Mouse (Mus musculus): ENCODE measurements around the gene Lrrc8c.

Lrrc8c gene

DNA sequence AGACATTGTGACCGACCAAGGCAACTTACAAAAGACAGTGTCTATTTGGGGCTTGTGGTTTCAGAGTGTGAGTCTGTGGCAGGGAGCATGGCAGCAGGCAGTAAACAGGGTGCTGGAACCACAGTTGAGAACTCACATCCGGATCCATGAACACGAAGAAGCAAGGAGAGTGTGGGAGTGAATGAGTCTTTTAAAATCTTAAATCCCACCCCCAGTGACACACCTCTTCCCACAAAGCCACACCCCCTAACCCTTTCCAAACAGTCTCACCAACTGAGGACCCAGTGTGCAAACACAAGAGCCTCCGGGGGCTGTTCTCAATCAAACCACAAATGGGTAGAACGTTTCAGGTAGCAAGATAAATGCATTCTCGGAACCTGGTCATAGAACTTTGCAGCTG lies 37.1 kb downstream of the Lrrc8c start:
- DNase-seq (ENCODE audit: low spot score): no peak

DNA sequence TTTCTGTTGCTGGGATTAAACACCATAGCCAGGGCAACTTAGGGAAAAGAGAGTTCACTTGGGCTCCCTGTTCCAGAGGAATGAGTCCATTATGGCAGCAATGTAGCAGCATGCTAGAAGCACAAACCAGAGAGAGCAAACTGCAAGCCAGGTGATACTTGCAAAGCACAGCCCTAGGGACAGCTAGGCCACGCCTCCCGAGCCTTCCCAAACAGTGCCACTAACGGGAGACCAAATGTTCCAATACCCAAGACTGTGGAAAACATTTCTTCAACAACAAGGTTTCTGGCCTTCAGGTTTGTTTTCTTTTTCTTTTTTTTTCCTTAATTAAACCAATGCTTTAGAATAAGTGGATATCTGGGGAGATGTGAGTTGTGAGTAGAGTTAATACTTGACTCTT lies 38.2 kb downstream of the Lrrc8c start:
- DNase-seq (ENCODE audit: low spot score): no peak

DNA sequence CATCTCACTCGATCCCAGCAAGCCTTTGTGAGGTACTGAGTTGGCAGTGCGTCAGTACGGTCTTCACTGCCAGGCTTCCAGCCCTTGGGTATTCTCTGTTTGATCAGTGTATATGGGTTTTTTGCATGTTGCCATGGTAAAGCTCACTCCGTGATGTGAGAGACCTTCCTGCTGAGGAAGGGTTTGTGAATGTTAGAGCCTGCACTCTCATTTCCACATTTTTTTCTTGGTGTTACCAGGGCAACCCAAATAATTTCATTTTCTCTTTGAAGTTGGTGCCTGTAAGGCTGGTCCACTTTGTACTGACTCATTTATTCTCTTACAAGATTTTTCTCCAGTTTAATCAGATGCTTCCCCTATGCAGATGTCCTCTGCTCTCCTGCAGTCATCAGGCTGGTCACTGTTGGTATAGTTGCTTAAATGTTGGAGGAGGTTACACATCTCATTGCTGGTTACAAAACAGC lies 38.6 kb downstream of the Lrrc8c start:
- DNase-seq (ENCODE audit: low spot score): no peak

DNA sequence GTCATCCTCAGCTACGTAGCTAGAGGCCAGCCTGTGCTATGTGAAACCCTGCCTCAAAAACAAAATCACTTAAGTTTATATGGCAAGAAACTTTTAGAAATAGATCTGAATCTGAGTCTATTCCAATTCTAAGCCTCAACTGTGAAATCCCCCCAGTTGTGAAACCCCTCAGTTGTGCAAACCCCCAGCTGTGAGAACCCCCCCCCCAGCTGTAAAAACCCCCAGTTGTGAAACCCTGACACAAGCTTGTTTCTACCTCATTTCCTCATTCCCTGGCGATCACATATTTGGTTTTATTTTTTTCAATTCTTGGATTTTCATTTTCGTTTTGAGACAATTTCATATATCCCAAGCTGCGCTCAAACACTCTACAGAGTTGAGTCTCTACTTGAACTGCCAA lies 39.3 kb downstream of the Lrrc8c start:
- DNase-seq (ENCODE audit: low spot score): no peak

DNA sequence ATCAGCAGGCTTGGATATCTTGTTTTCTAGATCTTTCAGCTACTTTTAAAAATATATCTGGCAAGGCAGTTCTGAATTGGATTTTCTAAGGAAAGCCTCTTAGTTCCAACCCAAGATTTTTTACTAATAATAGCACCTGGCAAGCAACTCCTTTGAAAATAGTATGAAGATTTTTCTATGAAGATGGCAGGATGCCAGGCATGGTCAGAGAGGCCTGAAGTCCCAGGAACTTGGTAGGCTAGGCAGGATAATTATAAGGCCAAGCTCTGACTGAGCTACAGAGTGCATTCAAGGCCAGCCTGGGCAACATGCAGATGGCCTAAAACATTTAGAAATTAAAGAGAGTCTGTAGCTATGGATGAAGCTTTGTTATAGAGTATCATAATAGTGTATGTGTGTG lies 42.7 kb downstream of the Lrrc8c start:
- DNase-seq (ENCODE audit: low spot score): no peak

DNA sequence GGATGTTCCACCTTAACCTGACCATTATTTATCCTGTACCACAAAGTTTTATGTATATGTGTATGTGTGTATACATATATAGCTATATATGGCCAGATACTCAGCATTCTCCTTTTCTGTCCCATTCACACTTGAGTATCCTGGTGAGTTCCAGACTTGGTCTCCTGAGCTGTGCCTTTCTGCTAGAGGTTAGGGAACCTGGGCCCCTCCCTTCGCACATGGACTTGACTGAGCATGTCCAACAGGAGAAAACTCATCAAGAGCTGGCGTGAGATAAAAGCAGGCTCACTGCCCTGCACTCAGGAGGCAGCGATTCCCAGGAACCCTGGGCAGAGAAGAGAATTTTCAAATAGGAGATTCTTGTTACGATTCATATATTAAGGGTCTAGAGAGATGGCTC lies 45.6 kb downstream of the Lrrc8c start:
- no peak for DNase-seq (ENCODE audit: low spot score)

DNA sequence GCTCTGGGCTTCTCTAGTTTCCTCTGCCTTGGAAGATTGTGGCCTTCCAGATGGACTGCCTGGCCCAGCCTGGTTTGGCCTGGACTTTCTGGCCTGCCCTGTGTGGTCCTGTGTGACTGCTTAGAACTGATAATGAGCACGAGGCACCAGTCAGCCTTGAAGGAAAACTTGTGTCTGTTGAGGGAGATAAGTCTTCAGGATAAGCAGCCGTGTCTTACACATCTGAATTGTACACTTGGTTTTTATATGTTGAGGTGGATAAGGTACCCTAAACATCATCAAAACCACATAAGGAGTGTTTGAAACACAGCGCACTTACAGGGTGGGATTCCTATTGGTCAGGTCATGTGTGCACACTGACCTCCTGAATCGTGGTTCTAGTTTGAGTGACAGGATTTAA lies 46.6 kb downstream of the Lrrc8c start:
- DNase-seq (ENCODE audit: low spot score): no peak

DNA sequence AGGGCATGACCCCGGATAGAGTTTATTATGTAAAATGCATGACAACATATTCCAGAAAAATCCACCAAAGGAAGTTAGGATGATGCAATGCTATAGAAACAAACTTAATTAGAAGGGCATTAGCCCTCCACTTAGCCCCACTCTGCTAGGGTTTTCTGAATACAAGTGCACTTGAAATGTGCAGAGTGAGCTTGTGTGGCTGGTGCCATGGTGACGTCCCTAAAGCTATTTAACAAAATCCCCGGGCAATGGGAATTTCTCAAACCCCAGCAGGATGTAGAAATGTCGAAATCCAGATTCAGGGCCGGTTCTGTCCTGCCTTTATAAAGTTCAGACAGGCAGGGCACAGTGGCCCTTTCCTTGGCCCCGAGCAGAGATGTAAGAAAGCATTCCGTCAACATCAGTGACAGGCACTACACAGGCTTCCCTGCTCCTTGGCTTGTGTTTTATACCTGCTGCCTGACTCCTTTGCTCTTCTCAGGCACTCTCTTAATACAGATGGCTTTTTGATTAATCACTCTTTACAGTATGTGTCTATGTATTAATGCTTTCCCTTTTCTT lies 47.7 kb downstream of the Lrrc8c start:
- DNase-seq (ENCODE audit: low spot score): no peak

DNA sequence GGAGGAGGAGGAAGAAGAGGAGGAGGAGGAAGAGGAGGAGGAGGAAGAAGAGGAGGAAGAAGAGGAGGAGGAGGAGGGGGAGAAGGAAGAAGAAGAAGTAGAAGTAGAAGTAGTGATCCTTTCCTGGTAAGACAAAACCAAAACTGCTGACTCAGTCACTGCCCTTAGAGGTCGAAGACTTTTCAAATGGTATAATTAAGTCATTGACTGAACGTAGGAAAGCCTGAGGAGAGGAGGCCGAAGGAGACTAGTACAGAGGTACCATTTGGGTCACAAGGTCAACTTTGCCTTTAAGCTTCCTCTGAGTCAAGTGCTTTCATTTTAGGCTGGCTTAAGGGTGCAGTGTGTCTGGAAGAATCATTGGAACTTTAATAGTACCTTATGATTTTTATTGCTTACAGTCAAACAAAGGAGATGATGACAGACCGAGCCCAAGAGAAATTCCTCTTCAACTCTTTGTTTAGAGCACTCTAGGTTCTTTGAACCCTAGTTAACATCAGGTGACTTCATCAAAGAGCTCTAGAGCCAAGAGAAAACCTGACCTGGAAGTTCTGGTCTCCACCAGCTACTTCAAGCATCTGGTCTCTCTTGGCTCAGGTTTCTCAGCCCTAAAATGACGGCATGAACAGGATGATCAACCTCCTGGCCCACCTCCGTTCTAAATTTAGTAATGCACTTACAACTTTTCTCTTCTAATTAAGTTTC lies 49.0 kb downstream of the Lrrc8c start:
- no peak for DNase-seq (ENCODE audit: low spot score)

DNA sequence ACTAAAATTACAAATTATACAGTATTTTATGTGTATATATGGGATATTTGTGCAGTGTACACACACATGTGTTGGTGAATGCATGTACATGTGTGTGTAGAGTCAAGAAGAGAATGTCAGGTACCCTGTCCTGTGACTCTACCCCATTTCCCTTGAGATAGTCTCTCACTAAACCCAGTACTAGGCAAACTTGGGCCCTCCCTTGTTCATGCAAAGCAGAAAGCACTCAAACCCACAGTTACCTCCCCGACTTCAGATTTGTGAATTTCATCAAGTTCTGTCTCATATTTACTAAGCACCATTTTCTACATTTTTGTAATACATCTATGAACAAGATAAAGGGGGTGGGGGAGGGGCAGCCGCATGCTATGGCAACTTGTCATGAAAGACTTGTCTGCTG lies 50.0 kb downstream of the Lrrc8c start:
- DNase-seq (ENCODE audit: low spot score): no peak

DNA sequence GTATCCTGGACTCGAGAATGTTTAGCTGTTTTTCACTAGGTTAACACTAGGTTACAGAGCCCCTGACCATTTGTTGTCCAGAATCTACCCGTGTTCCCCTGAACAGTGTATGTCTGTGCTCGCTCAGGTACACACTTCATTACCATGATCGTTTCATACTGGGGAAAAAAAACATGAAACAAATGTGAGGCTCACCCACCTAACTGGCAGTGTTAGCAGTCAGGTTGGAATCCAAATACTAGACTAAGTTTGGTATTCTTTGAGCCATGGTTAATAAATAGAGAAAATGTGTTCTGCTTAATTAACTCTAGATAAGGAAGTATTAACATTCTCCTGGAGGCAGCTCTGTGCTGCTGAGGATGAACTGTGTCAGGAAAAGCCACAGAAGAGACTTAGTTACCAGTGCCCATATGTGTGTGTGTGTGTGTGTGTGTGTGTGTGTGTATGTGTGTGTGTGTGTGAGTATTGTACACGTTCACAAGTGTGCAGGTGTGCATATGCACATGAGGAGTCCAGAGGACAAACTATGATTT lies 53.0 kb downstream of the Lrrc8c start:
- DNase-seq (ENCODE audit: low spot score): no peak

DNA sequence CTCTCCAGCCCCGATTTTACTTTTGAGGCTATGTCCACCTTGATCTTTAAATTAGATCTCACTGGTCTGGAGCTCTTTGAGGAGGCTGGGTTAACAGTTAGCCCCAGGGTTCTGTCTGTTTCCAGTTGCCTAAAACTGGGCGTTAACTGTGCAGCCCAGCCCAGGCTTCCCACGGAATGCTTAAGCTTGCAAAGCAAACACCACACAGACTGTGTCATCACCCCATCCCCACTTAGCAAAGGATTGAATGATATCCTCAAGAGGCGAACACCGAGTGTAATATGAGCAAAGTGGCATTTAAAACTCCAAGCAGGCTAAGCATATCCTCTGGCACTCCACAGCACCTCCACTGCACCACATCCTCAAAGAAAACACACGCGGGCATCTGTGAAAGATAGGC lies 53.7 kb downstream of the Lrrc8c start:
- DNase-seq (ENCODE audit: low spot score): no peak

DNA sequence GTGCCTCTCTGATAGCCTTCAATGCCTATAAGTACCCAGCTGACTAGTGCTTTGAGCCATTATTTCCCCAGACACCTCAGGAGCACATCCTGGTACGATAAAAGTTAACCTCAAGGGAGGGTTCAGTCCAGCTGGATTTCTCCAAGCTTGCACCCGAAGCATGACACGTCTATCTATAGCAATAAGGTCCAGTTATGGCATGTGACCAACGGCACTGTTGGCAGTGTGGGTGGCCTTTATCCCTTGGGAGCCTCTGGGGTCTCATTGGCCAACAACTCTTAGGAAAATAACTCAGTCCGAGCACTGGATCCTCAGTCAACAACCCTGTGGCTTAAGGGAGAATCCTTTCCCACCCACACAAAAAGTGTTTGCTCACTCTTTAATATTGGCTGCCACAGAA lies 55.6 kb downstream of the Lrrc8c start:
- DNase-seq (ENCODE audit: low spot score): no peak

DNA sequence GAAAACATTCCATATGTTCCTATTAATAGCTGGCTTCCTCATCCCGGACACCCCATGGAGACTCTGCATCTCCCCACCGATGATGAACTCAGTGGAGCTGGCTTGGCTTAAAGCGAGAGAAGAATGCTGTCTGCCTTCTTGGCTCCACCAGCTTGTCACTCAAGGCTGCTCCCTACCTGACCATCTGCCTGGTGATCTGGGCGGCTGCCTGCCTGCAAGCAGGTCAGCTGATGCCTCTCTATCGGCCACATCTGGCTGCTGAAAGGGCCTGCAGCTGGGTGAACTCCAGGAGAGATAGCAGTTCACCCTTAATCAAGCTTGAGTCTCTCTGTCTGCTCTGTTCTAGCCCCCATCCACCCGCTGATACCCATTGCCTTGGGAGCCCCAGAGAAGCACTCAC lies 56.7 kb downstream of the Lrrc8c start:
- DNase-seq (ENCODE audit: low spot score): peak; percentile 22

DNA sequence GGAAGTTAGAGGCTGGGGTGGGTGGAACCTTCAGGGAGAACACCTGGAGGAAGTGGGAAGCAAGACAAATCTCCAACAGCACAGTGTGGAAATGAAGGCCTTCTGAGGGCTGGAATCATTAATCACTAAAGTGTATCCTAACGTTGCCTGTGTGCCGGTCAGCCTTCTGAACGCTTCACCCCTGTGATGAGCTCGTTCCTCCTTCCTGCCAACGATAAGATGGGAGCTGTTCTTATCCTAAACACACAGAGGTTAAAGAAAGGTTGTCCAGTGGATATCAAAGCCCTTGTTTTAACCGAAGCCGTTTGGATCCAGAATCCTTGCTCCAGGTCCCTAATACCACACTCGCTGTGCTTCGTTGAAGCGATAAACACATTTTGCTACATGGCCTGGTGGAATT lies 61.7 kb downstream of the Lrrc8c start:
- DNase-seq (ENCODE audit: low spot score): no peak

DNA sequence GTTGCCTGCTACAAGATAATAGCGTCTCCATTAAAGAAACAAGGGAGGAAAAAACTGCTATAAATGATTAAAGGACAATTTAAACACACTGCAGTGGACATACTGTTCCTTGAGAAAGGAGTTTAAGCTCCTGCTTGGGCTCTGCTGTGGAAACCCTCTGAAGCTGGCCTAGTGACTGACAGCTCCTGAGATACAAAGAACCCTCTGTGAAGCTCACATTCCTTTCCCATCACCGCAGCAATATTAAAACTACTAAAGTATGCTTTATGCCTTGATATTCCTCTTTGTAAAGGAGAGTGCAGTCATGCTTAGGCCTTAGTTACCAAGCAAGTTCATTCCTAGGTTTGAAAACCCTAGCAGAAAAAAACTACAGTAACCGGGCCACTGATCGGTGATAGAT lies 66.7 kb downstream of the Lrrc8c start:
- DNase-seq (ENCODE audit: low spot score): no peak

DNA sequence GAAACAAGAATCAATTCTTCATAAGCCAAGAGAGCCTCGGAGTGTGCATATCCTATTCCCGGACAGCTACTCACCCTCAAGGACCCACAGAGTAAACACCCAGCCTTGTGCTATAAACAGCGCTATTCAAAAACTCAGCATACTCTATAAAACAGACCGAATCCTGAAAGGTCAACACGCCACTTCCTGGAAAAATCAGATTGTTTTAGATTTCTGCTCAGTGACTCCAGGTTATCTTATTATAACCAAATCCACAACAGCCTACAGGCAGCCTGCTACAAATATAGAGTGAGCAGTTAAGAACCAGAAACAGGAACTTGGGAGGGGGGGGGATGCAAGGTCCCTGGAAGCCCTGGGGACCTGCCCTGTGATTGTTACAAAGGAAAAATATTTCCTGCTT lies 67.5 kb downstream of the Lrrc8c start:
- no peak for DNase-seq (ENCODE audit: low spot score)

DNA sequence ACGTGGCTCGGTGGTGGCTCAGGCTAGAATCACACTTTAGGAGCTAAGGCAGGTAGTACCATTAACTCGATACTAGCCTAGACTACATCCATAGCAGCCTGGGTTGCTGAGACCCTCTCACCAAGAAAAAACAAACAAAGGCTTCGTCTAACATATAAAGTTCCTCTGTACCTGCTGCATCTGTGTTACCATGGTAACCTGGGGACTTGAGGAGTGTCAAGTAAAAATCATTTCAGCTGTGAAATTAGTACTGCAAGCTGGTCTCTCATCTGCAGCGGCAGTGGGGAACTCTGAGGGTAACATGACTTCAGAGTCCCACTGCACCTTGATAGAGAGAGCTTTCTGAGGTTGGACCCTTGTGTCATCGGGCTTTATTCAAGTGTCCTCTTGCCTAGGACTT lies 68.3 kb downstream of the Lrrc8c start:
- no peak for DNase-seq (ENCODE audit: low spot score)

DNA sequence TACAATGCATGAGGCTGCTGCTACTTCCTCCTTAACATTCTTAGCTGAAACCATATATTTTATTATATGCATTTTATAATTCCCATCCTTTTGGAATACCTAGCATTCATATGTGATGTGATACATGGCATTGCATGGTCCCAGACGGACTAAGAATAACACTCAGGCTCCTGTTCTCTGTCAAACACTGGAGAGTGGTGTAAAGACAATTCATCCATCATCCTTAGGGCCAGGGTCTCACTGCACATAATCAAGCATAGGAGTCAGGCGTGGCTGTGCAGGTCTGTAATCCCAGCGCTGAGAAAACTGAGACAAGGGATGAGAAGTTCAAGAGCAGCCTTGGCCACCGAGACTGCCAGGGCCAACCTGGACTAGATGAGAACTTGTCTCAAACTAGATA lies 69.5 kb downstream of the Lrrc8c start:
- DNase-seq (ENCODE audit: low spot score): no peak

DNA sequence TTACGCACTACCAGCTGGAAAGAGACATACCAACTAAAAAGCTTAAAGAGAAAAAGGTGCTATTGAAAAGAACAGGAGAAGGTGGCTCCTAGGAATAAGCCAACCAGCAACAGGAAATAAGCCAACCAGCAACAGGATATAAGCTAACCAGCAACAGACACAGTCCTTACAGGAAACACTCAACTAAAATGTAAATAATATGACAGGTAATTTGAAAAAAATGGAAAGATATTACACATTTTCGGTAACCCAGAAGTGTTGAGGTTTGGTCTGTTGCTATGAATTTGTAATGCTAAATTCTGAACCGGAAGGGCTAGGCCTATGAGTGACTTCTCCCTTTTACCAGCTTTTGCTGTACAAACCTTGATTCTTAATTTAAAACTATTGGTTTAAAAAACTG lies 69.9 kb downstream of the Lrrc8c start:
- no peak for DNase-seq (ENCODE audit: low spot score)

DNA sequence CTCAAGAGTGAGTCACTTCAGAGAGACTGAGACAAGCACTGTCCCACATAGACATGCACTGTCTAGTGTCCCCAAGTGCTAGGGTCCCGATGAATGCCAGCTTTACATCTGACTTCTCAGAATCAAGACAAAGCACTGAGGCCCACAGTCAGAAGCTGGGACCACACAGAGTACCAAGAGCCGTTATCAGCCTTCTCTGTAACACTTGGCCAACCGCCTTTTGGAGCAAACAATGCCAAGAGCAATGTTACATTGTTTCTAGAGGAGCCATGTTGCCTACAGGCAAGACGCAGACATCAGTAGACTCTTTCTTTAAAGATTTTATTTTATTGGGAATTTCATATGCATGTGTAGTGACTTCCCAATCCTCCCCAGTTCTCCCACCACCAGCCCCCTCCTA lies 73.2 kb downstream of the Lrrc8c start:
- no peak for DNase-seq (ENCODE audit: low spot score)

DNA sequence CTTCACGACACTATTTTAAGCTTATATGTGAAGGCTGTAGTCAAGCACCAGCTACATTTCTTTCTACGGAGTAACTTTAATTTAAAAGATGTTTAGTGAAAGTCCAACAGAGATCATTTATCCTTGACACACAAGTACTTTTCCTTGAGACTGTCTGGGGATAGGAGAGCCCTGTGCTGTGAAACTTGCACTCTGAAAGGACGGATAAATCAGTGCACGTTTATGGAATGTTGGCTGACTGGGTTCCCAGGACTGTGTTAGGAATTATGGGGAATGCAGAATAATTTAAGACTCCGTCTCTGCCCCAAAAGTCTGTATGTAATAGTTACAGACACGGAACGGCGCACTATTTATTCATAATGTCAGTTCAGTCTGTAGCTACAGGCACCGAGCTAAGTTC lies 74.4 kb downstream of the Lrrc8c start:
- no peak for DNase-seq (ENCODE audit: low spot score)

DNA sequence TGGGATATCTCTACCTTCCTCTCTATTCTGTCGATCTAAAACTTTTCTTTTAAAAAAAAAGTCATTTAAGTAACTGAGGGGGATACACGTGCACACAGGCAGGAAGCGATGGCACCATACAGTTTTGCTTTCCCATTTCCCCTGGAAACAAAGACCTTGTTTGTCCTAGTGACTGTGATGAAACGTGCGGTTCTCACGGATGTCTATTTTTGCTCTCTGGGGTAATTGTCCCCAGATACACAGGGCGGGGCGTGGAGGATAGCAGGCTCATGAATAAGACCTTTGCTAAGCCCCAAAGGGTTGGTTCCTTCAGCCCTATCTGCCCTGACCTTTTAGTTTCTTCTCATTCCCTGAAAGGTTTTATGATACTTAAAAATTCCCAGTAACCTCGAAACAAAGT lies 79.7 kb downstream of the Lrrc8c start:
- DNase-seq (ENCODE audit: low spot score): peak; percentile 35

DNA sequence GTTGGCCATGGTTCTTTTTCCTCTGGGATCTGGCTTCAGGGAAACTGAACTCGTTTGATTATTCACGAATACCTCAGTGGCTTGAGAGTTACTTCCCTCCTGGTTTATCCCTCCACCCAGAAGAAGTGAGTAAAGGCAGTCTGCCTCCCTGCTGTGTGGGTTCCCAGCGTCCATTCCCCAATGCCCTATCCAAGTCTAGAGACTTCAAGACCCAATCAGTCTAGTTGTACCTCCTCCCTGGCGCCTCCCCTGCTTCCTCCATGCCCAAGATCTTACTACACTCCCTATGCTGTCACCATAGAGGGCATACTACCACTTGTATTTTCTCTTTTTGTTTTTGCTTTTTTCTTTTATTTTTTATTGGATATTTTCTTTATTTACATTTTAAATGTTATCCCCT lies 80.1 kb downstream of the Lrrc8c start:
- no peak for DNase-seq (ENCODE audit: low spot score)
